Mouse (Mus musculus) adrenal gland, postnatal 36 days (tissue): ENCODE data around the gene Sbk2. TPM values are rescaled to one million over a fixed set of nuclear protein-coding genes. Genes with fewer than 3 reads are reported as not detected.
A peak's percentile ranks its signal among the peaks of the same experiment; 100 is the strongest.

Source experiments
- DNase-seq, 2 experiments: peaks; one replicate each; pipeline ENCODE4 v3.0.0; 2021; ENCODE audit warnings: mixed read lengths in 1 of 2
- total RNA-seq, 2 experiments: library from RNA; stranded (reverse); gene quantifications; 2 replicates each; pipeline ENCODE4 v1.2.3; 2021

The Sbk2 gene
- total RNA-seq, 2 experiments from 2014 or later = 0.36 to 0.89 TPM

GRCm38 (mm10) chr7:4922508-4922907, 41.7 kb downstream of the Sbk2 start:
- peak; percentile 73 to 84 for DNase-seq

GRCm38 (mm10) chr7:4921824-4922482, 42.3 kb downstream of the Sbk2 start, which contains the start of gene Nat14:
TSS of gene Nat14 (plus strand) at chr7:4922028.
- DNase-seq = no peak

GRCm38 (mm10) chr7:4920976-4921823, 43.0 kb downstream of the Sbk2 start:
- no peak for DNase-seq

- DNase-seq = no peak
These were observed 43.7 kb downstream of the Sbk2 start for GRCm38 (mm10) chr7:4920496-4920895.

GRCm38 (mm10) chr7:4919971-4920370, 44.2 kb downstream of the Sbk2 start:
- no peak for DNase-seq

GRCm38 (mm10) chr7:4919096-4919495, 45.1 kb downstream of the Sbk2 start:
- no peak for DNase-seq

GRCm38 (mm10) chr7:4918681-4919080, 45.5 kb downstream of the Sbk2 start:
- DNase-seq = no peak

- DNase-seq = no peak
These were observed 46.7 kb downstream of the Sbk2 start for GRCm38 (mm10) chr7:4917494-4917893.

GRCm38 (mm10) chr7:4915669-4916416, 48.4 kb downstream of the Sbk2 start:
- DNase-seq = no peak

- DNase-seq = peak; percentile 94 to 96
These were observed 49.1 kb downstream of the Sbk2 start, which contains the start of gene Zfp628 for GRCm38 (mm10) chr7:4915007-4915665. TSS of gene Zfp628 (plus strand) at chr7:4915217.

- no peak for DNase-seq
These were observed 52.0 kb downstream of the Sbk2 start for GRCm38 (mm10) chr7:4912248-4912647.

GRCm38 (mm10) chr7:4911561-4911960, 52.6 kb downstream of the Sbk2 start:
- peak; percentile 59 to 73 for DNase-seq

GRCm38 (mm10) chr7:4906466-4906950, 57.7 kb downstream of the Sbk2 start, which contains the start of gene Gm36210:
TSS of gene Gm36210 (minus strand) at chr7:4906516.
- no peak for DNase-seq

GRCm38 (mm10) chr7:4902404-4902803, 61.8 kb downstream of the Sbk2 start:
- DNase-seq = no peak

GRCm38 (mm10) chr7:4901171-4901570, 63.0 kb downstream of the Sbk2 start:
- DNase-seq = peak in 1 of 2 experiments; percentile 44

- no peak for DNase-seq
These were observed 63.7 kb downstream of the Sbk2 start for GRCm38 (mm10) chr7:4900523-4900851.

GRCm38 (mm10) chr7:4899649-4900522, 64.3 kb downstream of the Sbk2 start:
- DNase-seq = peak; percentile 45 to 48

- peak; percentile 13 to 42 for DNase-seq
These were observed 65.2 kb downstream of the Sbk2 start for GRCm38 (mm10) chr7:4898851-4899648.

- no peak for DNase-seq
These were observed 69.0 kb downstream of the Sbk2 start for GRCm38 (mm10) chr7:4895186-4895585.
